Mouse (Mus musculus): Measurements from ENCODE around the gene Atg10.

- TF ChIP-seq CTCF (IDR thresholded peaks at IDR 0.05; ENCODE audit: low read depth) (no peak), EP300 (IDR thresholded peaks at IDR 0.05; ENCODE audit: low read depth) (no peak)
Measured at GRCm38 (mm10) chr13:91100417-91100816, 123.4 kb downstream of the Atg10 start.

Data from heart, postnatal 0 days (tissue).